In the genomic region with DNA sequence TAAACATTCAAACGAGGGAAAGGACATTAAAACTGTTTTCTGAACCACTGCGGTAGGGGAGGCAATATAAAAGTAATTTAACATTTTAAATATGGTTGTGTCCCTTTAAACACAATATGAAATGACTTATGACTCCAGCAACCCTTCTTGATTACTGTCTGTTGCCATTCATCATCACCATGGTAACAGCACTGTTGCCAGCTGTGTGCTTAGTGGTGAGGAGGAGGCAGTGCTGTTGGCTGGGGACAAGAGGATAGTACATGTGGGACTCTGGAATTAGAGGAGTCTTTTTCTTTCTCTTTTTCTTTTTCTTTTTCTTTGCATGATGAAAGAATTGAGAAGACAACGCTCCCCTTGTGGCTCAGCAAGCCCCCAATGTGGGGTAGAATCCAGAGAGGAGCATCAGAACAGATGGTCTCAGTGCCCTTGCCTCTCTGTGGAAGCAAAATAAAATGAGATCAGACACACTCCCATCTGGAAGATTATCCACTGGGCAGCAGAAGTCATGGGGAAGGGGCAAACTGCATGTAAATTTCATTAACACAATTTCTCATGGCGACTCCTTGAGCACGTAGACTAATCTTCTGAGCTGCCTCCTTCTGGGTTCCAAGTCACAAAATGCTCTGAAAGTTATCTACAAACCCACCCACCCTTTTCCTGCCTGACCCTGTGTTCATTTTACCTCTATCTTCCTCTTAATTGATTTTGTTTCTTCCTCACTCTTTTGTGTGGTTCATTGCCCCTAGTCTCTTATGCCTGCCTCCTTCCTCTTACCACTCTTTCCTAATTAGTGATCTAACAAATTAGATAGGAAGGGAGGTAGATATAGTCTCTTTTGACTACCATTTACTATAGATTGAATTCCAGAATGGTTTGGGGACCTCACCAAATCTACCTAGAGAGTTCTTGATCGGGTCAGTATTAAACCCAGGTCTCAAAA, we compare ENCODE assay signal across 10 mouse cellular contexts.
DNase-seq lines count a peak whose midpoint lies in the region; ATAC-seq lines count a peak whose summit lies in the region.
"Had no signal": no experiment of that assay in that cellular context is flagged by ENCODE, and none has a peak within 500 bp of the region (broad histone marks: within the 10 kb centered on the region; RNA-seq: fewer than 3 reads in every experiment).

No protein-coding gene starts in this region.

- DNase-seq in lung, postnatal 10 days: peak; percentile 40
- no peak for DNase-seq in lung, postnatal 14 days
- peak; percentile 62 for DNase-seq in forebrain, embryonic 14.5 days (ENCODE audit: low spot score)
- DNase-seq in layer of hippocampus, postnatal 36 days: peak; percentile 11 to 18
- DNase-seq in ovary, adult 18-20 months (ENCODE audit: low spot score): no peak
- DNase-seq: cerebellum, adult 8-10 months had no signal

- no peaks in the 10 kb centered on the region for H3K9me3 ChIP-seq in forebrain, embryonic 14.5 days (replicated peaks; ENCODE audit: control insufficient read depth, low read length)
- H3K9me3 ChIP-seq in kidney, embryonic 14.5 days (ENCODE audit: control insufficient read depth, low read length): no peaks in the 10 kb centered on the region
- H3K9me3 ChIP-seq: heart, embryonic 15.5 days; limb, embryonic 10.5 days had no signal

- WGBS in forebrain, embryonic 14.5 days: 80% methylated on average over 6 of the region's 6 CpGs
- WGBS in kidney, embryonic 14.5 days: 77% methylated on average over 6 of the region's 6 CpGs

- ATAC-seq in forebrain, embryonic 14.5 days: peak; percentile 80; the same call in 1 of the 2 replicates
- no peak for ATAC-seq in kidney, embryonic 14.5 days (ENCODE audit: low FRiP score, low TSS enrichment)
- ATAC-seq in megakaryocyte-erythroid progenitor cell, adult 5-6 weeks (replicated peaks; ENCODE audit: low FRiP score, low TSS enrichment, poor library complexity, severe bottlenecking): no peak

- H3K9ac ChIP-seq in forebrain, embryonic 14.5 days (ENCODE audit: low read length): no peak overlapping the region
- no peak overlapping the region for H3K9ac ChIP-seq in kidney, embryonic 14.5 days (ENCODE audit: low read depth, low read length)
- H3K9ac ChIP-seq: heart, embryonic 15.5 days had no signal

- H3K27ac ChIP-seq in forebrain, embryonic 14.5 days (ENCODE audit: low read depth, low read length): no peak overlapping the region
- H3K27ac ChIP-seq in kidney, embryonic 14.5 days (ENCODE audit: low read depth, low read length): no peak overlapping the region
- H3K27ac ChIP-seq: heart, embryonic 15.5 days; limb, embryonic 10.5 days had no signal

- H3K4me1 ChIP-seq in forebrain, embryonic 14.5 days (ENCODE audit: control insufficient read depth, insufficient read depth, low read length): no peaks in the 10 kb centered on the region
- no peaks in the 10 kb centered on the region for H3K4me1 ChIP-seq in kidney, embryonic 14.5 days (ENCODE audit: control insufficient read depth, insufficient read depth, low read length)
- H3K4me1 ChIP-seq: heart, embryonic 15.5 days; limb, embryonic 10.5 days had no signal

- no peak overlapping the region for H3K4me3 ChIP-seq in forebrain, embryonic 14.5 days (ENCODE audit: low read depth, low read length)
- H3K4me3 ChIP-seq in kidney, embryonic 14.5 days (ENCODE audit: low read length): no peak overlapping the region
- H3K4me3 ChIP-seq: heart, embryonic 15.5 days; limb, embryonic 10.5 days had no signal

- H3K27me3 ChIP-seq in forebrain, embryonic 14.5 days (replicated peaks; ENCODE audit: control insufficient read depth, insufficient read depth, low read length): no peaks in the 10 kb centered on the region
- H3K27me3 ChIP-seq in kidney, embryonic 14.5 days (ENCODE audit: control insufficient read depth, insufficient read depth, low read length): no peaks in the 10 kb centered on the region
- H3K27me3 ChIP-seq: heart, embryonic 15.5 days had no signal

- no peak overlapping the region for H3K4me2 ChIP-seq in forebrain, embryonic 14.5 days (ENCODE audit: low read length)
- no peak overlapping the region for H3K4me2 ChIP-seq in kidney, embryonic 14.5 days (replicated peaks; ENCODE audit: low read depth, low read length)
- H3K4me2 ChIP-seq: heart, embryonic 15.5 days had no signal

- no peaks in the 10 kb centered on the region for H3K36me3 ChIP-seq in forebrain, embryonic 14.5 days (ENCODE audit: control insufficient read depth, insufficient read depth, low read length)
- H3K36me3 ChIP-seq in kidney, embryonic 14.5 days (ENCODE audit: control insufficient read depth, insufficient read depth, low read length): no peaks in the 10 kb centered on the region
- H3K36me3 ChIP-seq: heart, embryonic 15.5 days; limb, embryonic 10.5 days had no signal

Comparison
In these comparisons a context has a peak if more than half of its experiments do, and no peak if none do; other contexts are left out.
1. DNase-seq: peak in lung, postnatal 10 days (single experiment), forebrain, embryonic 14.5 days (single experiment) and layer of hippocampus, postnatal 36 days (2 of 2); none in lung, postnatal 14 days (single experiment) and ovary, adult 18-20 months (single experiment).